Mouse (Mus musculus) B cell, adult 2 months (primary cell): ENCODE data around the gene Chil3.
A peak's percentile ranks its signal among the peaks of the same experiment; 100 is the strongest.
"Not testable (repeated sequence)": the region's sequence is repeated elsewhere in the genome, so short reads cannot be mapped to it uniquely, and the experiment has no call there.

Source experiments
- DNase-seq, 2 experiments: peaks; one replicate each; pipeline ENCODE4 v3.0.0; 2022

The Chil3 gene

GRCm38 (mm10) chr3:106167464-106167863 lies at the start of gene Chil3:
TSS of gene Chil3 (minus strand) at chr3:106167564.
- no peak for DNase-seq

DNA sequence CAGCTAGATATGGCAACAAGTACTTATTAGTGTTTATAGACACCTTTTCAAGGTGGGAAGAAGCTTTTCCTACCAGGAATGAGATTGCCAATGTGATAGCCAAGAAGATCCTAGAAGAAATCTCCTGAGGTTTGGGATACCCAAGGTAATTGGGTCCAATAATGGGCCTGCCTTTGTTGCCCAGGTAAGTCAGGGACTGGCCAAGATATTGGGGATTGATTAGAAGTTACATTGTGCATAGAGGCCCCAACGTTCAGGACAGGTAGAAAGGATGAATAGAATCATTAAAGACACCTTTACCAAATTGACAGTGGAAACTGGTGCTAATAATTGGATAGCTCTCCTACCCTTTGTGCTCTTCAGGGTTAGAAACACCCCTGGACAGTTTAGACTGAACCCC lies 30.7 kb upstream of the Chil3 start:
- DNase-seq: not testable (repeated sequence)

DNA sequence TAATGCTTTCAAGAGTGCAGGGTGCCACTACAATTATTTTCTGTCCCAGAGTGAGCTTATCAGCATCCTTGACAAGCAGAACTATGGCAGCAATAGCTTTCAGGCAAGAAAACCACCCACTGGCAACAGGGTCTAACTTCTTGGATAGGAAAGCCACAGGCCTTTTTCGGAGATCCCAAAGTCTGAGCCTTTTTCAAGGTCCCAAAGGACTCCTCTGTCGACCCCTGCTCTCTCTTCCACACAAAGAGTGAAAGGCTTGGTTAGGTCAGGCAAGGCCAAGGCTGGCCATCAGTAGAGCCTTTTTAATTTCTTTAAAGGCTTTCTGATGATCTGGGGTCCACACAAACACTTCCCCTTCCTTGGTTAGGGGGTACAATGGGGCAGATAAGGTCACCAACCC lies 29.9 kb upstream of the Chil3 start:
- not testable (repeated sequence) for DNase-seq

- DNase-seq: no peak
Measured at GRCm38 (mm10) chr3:106196276-106196675, 28.9 kb upstream of the Chil3 start.

DNA sequence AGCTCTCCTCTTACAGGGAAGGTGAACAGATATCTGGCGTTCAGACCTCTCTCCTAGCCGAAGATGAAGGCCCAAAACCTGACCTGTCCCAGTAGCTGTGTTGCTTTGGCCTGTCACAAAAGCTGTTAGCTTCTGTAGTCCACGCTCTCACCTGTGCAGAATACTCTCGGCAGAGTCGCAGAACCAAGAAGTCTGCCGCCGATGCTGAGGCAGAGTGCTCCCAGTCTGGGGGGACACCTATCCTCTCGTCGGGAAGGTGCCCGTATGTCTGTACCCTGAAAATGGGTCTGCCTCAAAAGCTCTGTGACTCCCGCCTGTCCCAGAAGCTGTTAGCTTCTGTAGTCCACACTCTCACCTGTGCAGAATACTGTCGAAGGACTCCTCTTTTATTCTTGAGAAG lies 28.1 kb upstream of the Chil3 start:
- no peak for DNase-seq

DNA sequence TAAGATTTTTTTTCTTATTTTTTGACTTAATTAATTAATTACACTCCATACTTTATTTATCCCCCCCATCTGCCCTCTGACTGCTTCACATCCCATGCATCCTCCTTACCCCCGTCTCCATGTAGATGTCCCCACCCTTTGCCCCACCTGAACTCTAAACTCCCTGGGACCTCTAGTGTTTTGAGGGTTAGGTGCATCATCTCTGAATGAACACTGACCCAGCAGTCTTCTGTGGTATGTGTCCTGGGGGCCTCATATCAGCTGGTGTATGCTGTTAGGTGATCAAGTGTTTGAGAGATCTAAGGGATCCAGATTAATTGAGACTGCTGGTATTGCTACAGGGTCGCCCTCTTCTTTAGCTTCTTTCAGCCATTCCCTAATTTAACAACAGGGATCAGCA lies 20.6 kb upstream of the Chil3 start:
- no peak for DNase-seq

DNA sequence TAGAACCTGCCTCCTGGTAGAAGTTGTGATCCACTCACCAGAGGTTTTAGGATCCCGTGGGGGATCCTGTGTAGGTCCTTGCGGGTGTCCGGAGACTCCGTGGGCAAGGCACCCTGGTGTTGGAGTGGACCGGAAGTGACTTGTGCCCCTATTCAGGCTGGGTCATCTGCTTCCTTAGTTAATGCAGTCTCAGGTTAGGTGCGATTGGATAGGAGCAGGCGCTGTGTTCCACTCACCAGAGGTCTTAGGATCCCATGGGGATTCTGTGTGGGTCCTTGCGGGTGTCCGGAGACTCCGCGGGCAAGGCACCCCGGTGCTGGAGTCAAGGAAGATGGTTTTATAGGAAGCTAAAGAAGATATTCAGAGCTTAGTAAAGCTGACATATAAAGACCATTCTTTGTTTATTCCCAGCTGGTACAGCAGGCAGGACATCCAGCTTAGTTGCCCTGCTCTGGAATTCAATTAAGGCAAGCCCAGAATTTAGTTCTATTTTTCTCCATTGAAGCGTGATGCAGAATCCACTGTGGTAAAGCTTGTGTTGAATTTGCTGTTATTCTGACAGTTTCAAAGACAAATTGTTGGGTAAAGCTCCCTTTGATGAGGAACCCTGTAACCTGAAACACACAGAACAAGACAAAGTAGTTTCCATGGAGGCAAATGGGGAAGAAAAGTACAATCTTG lies 10.3 kb upstream of the Chil3 start:
- no peak for DNase-seq

GRCm38 (mm10) chr3:106174971-106175370 lies 7.6 kb upstream of the Chil3 start:
- DNase-seq: peak; percentile 57 to 66

GRCm38 (mm10) chr3:106172506-106172905 lies 5.1 kb upstream of the Chil3 start:
- DNase-seq: not testable (repeated sequence)

DNA sequence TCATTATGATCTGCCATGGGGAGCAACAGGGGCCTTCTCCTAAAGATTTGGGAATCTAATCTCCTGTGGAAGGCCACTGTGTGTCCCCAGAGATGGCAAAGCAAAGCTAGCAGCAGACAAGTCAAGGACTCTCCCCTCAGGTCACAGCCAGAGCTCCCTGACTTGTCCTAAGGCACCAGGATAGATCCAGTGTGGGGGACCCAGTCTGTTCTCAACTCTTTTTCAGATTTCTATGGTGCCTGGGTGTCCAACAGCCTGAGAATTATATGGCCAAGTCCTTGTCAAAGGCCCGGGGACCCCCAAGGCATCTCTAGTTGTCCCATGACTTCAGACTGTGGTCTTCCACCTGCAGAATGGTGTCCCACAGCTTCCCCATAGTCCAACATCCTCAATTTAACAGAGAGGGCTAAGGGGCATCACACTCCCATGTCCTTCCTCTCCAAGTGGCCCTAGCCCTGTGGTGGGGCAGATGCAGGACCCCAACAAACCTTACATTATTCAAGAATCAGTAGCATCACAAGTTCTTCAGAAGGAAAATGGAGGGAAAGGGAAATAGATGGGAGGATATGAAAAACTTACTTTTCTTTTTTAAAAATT lies 3.9 kb upstream of the Chil3 start:
- DNase-seq: no peak

GRCm38 (mm10) chr3:106170522-106171053 lies 3.2 kb upstream of the Chil3 start:
- DNase-seq: no peak

- DNase-seq: no peak
Measured at GRCm38 (mm10) chr3:106154413-106154812, 13.0 kb downstream of the Chil3 start.

GRCm38 (mm10) chr3:106144081-106144480 lies 23.3 kb downstream of the Chil3 start:
- no peak for DNase-seq

GRCm38 (mm10) chr3:106131690-106132089 lies 35.7 kb downstream of the Chil3 start:
- no peak for DNase-seq

DNA sequence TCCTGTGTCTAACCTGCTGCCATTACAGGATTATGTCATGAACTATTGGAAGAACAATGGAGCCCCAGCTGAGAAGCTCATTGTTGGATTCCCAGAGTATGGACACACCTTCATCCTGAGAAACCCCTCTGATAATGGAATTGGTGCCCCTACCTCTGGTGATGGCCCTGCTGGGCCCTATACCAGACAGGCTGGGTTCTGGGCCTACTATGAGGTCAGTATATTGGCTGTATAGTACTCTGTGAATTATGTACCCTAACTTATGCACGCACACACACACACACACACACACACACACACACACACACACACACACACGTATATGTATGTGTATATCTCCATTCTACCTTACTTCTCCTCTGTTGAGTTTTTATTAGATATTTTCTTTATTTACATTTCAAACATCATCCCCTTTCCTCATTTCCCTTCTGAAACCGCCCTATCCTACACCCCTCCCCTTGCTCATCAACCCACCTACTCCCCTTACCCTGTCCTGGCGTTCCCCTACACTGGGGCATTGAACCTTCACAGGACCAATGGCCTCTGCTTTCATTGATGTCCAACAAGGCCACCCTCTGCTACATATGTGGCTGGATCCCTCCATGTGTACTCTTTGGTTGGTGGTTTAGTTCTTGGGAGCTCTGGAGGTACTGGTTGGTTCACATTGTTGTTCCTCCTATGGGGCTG lies 38.4 kb downstream of the Chil3 start:
- DNase-seq: no peak

GRCm38 (mm10) chr3:106126999-106127398 lies 40.4 kb downstream of the Chil3 start:
- no peak for DNase-seq

DNA sequence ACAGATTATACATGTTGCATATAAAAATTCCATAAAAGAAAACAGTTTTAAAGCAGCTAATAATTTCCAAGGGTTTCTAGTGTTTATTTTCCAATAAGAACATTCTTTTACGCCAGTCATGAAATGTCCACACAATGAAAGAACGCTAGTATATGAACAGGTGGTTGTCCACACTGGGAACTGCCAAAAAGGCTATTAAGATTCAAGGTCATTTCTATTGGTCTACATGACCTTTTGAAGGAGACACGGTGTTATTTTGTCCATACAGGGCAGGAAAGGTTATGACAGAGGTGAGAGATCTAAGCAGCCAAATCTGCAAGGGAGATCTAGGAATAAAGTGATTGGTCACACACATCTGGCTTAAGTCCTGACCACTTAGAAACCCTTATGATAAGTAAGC lies 54.4 kb downstream of the Chil3 start, which contains the start of gene Chia1:
Gene Chia1, plus strand, starts transcription at position 301 of the 400 bp plus-strand sequence.
- no peak for DNase-seq
